Mouse (Mus musculus): ENCODE data around the gene Npepps.
"Not testable (repeated sequence)": the region's sequence is repeated elsewhere in the genome, so short reads cannot be mapped to it uniquely, and the experiment has no call there.

Gene Npepps

DNA sequence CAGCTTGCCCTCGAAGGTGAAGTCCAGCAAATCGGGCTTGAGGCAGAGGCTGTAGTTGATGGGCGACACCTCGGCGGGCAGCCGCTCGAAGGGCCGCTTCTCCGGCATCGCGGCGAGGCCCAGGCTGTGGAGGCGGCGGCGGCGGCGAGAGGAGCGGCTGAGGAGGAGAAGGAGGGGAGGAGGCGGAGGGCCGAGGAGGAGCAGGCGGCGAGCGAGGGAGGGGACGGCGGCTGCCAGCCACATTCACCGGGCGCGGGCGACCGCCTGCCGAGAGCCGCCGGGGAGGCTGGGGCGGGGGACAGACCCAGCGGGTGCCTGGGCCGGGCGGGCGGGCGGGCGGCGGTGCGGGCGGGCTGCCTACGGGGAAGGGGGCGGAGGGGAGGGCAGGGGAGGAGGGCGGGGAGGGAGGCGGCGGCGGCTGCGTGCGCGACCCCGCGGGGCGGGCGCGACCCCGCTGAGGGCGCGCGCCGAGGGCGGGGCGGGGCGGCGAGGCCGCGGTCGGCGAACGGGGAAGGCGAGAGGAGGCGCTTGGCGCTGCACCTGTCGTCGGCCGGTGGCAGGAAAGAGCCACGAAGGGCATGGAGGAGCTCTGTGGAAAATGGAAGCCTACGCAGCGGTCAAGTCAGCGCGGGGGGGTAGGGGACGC, at the start of gene Npepps:
Npepps (minus strand) TSS at position 423 of the 646 bp plus-strand sequence.
- peak; percentile 80 for DNase-seq

DNA sequence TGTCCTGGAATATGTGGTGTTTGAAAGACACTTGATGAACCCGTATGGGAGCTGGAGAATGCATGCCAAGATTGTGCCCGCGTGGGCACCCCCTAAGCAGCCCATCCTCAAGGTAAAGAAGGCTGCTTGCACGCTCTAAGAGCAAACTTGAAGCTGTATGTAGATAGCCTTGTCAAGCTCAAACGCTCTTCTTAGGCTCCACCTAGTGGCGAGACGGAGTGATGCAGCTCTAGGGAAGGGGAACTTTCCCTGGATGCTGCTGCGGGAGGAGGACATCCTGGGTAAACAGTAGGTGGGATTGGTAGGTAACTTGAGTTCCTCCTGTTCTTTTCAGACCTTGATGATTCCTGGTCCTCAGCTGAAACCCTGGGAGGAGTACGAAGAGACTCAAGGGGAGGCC, 47.7 kb upstream of the Npepps start:
- no peak for DNase-seq

DNA sequence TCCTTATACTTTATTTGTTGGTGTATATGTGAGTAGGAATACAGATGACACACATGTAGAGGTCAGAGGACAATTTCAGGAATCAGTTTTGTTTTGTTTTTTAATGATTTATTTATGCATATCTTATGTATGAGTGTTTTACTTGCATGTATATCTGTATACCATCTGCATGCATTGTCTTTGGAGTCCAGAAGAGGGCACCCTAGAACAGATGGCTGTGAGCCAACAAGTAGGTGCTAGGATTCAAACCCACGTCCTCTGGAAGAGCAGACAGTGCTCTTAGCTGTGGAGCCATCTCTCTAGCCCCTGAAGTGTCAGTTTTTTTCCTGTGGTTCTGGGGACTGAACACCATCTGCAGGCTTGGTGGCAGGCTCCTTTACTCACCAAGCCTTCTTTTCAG, 44.8 kb upstream of the Npepps start:
- DNase-seq = no peak

DNA sequence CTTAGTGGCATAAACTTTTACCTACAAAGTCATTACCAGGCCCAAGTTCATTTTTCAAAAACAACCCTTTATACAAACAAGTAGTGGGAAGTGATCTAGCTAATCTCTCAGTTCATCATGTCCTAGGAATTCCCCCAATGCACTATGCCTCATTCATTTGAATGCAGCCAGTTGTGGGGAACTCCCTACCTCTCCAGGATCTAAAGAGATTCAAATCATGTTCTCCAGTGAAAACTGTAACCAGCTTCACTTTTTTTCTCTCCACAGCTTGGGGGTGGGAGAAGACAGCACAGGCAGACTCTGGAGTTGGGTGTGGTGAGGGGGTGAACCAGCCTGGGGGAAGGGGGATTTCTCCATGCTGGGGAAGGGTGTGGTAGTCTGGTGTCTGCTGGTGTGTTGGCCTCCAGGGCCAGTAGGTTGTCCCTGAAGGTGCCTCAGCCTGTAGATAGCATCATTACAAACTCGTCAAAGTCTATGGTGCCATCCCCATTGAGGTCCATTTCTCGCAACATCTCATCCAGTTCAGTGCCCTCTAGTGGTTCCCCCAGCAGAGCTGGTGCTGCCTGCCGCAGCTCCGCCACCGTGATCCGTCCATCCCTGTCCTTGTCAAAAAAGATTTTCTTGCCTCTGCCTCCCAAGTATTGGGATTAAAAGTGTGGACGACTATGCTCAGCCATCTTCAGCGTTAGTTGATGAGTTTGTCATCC, 41.6 kb upstream of the Npepps start:
- DNase-seq = not testable (repeated sequence)

DNA sequence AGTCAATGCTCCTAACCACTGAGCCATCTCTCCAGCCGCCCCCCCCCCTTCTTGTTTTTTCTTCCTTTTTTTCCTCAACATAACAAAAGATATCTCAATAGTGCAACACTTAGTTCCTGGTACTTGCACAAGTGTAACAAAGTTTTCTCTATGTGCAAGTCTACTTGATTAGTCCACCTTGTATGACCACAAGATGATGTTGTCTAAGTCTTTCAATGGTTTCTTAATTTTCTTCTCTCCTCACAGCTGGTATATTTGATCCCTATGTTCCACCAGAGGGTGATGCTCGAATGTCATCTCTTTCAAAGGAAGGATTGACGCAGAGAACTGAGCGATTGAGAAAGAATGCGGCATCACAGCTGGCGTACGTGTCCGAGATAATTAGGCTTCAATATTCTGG, 40.8 kb upstream of the Npepps start:
- no peak for DNase-seq

DNA sequence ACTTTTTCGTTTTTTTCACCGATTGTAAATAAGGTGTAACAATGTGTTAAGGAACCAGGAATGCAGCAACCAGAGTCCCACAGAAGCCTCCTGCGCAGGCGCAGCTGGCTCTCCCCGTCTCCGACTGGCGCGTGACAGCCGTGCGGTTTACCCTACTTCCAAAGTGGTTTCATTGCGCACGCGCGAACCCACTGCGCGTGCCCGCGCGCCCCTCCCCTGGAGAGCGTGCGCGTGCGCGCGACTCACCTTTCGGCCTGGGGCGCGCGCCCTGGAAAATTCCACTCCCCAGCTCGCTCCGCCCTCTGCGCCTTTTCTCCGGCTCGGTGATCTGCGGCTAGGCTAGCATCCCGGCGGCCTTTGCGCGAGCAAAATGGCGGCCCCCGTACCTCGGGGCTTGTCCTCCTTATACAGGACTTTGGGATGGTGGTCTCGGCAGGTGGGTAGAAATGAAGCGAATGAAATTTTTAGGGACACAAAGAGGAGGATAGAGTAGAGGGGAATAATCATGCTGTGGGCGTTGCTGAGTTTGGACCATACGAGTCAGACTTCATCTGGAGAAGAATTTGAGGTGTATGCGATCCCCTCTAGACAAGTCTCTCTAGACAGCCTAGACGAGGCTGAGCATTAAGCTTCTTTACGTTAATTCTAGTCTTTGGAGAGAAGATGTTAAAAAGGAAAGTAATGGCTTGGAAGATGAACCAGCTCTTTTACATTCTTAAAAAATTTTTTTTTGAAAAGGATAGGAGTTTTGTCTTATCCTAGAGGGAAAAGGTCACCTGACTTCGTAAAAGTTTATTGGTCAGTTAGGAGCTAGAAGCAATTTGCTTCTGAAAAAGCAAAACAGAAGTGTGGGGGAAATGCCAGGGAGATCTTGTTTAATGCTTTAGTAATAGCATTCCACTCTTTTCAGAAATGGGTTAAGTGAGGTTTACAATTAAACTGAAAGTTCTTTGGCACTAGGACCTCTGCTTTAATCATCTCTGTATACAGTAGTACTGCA, 35.4 kb upstream of the Npepps start, which contains the start of gene Mrpl45:
Mrpl45 (plus strand) TSS at position 213 of the 1,000 bp plus-strand sequence.
- DNase-seq = peak; percentile 99

DNA sequence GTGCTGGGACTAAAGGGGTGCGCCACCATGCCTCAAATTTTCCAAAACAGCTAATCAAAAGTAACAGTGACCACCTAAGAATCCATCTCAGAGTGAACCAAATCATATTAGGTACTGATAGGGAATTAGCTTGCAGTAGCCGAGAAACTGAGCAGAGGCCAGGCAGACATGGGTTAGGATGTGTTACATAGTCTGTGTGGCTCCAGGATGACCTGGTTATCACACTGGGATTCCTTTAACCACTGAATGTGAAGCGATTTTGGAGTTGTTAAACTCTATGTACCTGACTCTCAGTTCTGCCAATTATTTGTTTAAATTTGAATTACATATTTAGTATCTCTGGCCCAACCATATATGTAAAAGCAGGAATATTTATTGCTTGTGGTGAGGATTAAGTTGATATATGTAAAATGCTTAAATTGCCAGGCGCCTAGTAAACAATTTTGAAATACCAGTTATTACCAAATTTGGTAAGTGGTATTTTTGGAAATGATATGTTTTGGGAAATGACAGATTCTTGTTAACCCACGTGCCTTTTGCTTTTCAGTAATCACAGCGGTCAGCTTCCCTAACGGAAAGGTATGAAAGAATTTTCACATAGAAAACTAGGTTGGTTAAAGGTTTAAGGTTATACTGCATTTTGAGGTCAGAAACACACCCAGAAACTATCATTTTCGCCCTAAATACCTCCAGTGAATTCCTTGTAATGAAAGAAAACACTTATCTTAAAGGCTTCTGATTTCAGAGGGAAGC, 34.5 kb upstream of the Npepps start:
- no peak for DNase-seq

DNA sequence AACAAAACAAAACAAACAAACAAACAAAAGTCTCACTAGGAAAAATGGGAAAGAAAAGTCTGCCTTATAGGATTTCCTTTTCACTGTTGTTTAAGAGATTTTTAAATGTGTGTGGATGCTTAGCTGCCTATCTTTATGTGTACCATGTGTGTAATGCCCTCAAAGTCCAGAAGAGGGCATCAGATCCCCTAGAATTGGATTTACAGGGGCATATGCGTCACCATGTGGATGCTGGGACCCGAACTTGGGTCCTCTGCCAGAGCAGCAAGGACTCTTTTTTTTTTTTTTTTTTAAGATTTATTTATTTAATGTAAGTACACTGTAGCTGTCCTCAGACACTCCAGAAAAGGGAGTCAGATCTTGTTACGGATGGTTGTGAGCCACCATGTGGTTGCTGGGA, 33.7 kb upstream of the Npepps start:
- DNase-seq = no peak

DNA sequence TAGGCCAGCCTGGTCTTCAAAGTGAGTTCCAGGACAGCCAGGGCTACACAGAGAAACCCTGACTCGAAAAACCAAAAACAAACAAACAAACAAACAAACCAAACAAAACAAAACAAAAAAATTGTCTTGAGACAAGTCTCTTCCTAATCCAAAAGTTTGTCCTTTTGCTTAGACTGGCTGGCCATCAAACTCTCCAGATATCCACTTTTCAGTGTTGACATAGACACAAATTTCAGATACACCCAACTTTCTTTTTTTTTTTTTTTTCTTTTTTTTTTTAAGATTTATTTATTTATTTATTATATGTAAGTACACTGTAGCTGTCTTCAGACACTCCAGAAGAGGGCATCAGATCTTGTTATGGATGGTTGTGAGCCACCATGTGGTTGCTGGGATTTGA, 32.4 kb upstream of the Npepps start:
- DNase-seq = not testable (repeated sequence)

DNA sequence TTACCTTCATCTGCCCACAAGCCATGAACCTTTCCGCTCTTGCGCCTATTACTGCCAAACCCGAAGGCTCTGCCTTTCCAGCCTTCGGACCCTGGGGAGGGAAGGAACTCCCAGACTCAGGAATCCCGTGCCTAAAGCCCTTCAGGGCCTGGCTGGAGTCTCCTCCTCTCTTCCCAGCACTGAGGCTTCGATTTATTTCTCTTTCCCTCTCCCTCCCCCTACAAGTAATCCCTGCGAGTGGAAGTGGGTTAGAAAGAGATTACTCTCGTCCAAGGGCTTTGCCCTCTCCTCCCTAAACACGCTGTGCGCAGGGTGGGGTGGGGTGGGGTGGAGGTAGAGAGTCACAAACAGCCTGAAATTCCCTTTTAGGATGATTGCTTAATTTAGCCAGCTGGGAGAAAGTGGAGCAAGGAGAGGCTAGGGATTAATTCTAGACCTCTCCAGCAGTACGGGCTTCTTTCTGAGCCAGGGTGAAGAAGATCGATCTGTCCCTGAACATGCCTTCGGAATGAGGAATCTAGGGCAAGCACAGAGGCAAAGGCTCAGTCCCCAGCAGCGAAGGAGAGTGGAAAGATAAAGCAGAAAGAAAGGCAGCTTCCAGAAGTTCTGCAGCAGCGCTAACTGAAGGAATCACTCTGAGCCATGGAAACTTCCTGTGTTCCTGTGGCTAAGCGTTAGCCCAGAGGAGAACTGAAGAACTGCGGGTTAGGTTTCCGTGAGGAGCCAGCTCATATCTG, 30.6 kb upstream of the Npepps start:
- DNase-seq = no peak

DNA sequence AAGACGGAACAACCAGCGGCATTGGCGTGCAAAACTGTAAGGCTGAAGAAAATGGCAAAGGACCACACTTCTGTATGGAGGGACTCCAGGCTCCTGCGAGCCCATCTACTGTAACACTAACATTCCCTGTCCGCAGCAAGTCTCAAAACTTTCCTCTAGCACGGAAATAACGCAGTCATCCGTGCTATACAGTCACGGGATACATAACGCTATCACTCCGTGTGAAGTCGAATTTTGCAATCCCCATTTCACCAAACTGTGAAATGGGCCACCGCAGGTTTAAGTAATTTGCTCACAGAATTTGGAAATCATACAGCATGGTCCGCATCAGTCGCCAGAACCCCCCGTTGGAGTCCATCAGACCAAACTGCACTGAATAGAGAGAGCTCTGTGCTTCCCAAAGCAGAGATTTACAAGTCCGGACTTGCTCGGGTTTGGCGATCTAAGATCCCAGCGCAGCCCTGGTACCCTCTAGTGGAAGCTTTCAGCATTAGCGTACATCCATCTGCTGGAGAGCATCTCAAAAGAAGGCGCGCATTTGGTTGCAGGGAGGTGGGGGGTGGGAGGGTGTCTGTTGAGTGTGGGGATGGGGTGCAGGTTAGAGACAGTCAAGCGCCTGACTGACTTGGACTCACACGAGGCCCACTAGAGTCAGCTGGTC, 29.6 kb upstream of the Npepps start:
- DNase-seq = peak; percentile 80

DNA sequence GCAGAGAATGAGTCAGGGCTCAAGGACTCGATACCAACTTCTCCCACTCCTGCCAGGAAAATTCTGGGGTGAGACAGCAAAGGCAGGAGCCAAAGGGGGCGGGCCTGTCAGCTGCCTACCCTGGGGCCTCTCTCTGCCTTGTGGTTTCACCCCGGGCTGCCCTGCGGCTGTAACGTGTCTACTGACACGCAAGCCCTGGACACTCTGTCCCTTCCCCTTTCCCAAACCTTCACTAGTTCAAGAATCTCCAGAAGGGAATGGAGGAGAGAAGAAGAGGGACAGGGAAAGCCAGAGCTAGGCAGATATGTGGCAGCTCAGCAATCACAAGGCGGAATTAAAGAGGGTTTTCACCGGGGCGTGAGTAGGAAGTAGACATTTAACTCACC, 29.0 kb upstream of the Npepps start:
- peak; percentile 45 for DNase-seq

DNA sequence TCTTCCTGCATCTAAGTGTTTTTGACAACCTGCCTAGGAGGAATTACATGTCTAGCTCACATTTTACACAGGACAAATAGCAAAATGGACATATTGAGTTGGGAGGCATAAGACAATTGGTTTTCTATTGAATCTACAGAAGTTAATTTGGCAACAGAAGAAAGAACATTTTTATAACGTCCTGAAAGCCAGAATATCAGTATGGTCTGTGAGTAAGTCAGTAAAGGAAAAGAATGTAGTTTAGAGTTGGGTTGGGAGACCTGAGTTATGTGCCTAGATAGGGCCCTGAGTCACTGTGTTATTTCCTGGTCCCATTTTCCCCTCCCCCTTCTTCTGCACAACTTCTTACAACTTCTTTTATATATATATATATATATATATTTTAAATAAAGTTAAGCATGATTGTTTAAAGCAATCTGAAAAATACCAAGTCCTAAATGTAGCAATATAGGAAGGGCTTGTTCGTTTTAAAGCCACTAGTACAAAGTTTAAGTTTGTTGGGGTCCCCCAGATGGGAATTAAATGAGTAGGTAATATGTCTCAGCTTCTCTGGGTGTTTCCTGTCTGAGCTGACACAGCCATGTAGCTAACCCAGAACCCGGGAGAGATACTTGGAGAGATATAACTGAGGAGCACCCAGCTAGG, 28.5 kb upstream of the Npepps start:
- no peak for DNase-seq

DNA sequence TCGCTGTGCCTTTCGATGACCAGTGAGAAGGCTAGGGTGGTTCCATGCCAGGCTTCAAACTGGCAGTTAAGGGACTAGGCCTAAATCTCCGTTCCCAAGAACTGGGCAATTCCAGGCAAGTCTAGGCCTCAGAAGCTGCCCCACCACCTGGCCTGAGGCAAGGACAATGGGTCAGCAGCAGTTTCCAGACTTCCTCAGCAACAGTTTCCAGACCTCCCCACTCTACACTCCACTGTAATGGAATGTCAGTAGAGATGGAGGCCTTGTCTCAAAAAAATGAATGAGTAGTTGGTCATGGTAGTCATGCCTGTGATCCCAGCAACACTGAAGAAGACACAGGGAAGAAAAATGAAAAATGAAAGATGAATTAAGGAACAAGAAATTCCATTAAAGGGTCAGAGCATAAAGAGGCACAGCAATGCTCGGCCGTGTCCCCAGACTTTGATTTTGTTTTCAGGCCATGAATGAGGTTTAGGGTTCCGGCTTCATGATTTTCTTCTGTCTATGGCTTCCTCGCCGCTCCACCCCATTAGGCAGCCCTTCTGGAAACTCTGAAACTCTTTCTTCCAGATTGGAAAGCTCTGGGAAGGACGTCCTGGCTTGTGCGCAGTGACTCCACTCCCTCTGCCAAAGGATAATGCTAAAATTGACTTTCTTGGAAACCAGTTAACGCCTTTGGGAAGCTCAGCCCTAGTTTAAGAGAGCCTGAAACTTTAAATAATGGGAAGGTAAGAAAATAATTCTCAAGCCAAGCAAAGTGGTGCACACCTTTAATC, 27.0 kb upstream of the Npepps start:
- DNase-seq = no peak

DNA sequence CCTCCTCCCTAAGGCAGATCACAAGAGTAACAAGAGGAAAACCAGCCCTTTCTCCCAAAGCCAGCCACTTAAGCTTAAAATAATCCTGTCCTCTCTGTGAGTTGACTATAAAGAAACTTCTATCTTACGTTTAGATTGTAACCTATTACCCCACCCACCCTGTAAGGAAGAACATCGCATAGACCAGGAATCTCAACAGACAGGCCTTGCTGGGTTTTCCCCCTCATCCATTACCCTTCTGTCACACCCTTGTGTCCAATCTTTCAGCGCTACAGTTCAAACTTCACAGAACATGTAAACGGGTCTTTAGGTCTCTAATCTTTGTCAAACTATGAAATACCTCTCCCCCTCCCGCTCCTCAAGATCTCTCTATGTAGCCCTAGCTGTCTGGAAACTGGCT, 24.2 kb upstream of the Npepps start:
- DNase-seq = no peak

DNA sequence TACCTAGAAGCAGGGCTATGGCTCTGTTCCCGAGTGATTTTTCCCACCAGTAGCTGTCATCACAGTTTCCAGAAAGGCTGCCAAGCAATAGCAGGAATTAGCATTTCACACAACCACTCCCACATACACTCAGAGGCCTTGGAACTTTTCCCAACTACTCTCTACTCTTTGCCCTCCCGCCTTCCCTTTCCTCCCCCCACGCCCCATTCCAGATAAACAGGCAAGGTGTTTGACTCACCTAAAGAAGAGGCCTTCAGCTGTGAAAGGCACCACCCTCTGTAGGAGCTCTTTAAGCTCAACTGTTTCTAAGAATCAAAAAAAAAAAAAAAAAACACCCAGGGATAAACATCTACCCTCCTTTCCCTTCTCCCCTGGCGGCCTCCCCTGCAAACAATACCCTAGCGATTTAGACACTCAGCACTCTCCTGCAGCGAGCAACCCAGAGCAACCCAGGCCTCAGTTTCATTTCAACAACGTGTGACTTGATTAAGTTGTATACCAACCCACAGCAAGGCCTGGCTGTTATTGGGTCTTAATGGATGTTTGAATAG, 21.9 kb upstream of the Npepps start:
- DNase-seq = no peak

DNA sequence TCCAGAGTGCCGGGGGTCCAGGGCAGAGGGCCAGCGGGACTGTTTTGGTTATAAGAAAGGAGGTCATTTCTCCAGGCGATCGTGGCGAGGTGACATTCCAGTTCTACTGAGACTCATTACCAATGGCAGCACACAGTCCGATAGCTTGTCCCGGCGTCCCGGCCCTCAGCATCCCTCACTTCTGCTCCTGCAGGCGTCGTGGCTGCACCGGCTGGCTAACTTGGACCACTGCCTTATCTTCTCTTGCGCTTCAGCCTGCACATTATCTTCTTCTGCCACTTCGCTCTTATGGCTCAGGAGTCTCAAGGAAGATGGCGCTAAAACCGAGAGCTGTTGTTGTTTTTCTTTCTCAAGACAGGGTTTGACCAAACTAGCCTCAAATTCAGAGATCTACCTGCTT, 21.0 kb upstream of the Npepps start:
- no peak for DNase-seq

DNA sequence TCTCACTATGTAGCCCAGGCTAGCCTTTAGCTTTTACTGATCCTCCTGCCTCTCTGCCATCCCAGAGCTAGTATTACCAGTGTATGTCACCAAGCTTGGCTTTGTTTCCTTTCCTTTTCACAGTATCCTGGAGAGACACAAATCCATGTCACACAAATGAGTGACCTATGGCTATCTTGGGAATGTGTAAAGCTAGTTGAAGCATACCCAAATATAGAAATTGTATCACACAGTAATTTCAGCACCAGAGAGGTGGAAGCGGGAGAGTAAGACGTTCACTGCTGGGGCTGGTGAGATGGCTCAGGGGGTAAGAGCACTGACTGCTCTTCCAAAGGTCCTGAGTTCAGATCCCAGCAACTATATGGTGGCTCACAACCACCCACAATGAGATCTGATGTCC, 19.5 kb upstream of the Npepps start:
- DNase-seq = no peak

DNA sequence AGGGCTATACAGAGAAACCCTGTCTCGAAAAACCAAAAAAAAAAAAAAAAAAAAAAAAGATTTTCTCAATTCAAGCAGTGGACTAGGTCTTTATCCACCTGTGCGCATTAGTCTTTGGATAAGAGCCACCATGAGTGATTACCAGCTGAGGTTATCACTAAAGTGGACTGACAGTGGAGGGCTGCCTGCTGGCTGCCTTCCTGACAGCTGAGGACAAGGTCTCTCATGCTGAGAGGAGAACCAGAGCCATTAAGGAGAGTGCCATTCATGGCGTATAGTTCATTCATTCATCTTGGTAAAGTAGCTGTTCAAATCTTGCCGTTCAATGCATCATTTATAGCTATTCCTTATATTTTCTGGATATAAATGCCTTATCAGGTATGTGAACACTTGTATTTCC, 16.1 kb upstream of the Npepps start:
- DNase-seq = no peak

DNA sequence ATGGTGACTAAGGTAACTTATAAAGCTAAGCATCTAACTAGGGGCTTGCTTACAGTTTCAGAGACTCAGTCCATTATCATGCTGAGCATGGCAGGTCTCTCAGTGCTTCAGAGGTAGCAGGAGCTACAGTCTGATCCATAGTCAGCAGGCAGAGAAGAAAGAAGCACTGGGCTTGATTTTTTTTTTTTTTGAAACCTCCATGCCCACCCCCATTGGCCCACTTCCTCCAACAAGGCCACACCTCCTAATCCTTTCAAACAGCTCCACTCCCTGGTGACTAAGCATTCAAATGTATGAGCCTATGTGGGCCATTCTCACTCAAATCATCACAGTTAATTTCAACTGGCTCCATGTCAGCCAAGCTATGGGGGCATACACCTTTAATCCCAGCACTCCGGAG, 12.3 kb upstream of the Npepps start:
- DNase-seq = no peak
